In genomic region chr9:109875695-109876601, GRCm38 (mm10) we compare ENCODE assay signal across 9 mouse cellular contexts. TPM values are rescaled to one million over a fixed set of nuclear protein-coding genes. Genes with fewer than 3 reads are reported as not detected.
DNase-seq lines count a peak whose midpoint lies in the region; ATAC-seq and TF ChIP-seq lines count a peak whose summit lies in the region.
"Had no signal": no experiment of that assay in that cellular context is flagged by ENCODE, and none has a peak within 500 bp of the region (broad histone marks: within the 10 kb centered on the region; RNA-seq: fewer than 3 reads in every experiment).

No protein-coding gene starts in this region.

- DNase-seq in cerebellum, adult 11 months = peak; percentile 73
- DNase-seq in cerebellum, adult 11-12 months = no peak
- peak; percentile 72 for DNase-seq in heart, postnatal 4 days
- peak; percentile 21 to 85 for DNase-seq in left cerebral cortex, postnatal 10 days (ENCODE audit: extremely low spot score in 1 of 2, low spot score in 2 of 2)
- DNase-seq in lung, postnatal 36 days = peak; percentile 68
- peak; percentile 64 for DNase-seq in right cerebral cortex, postnatal 14 days

- TF ChIP-seq POLR2A in bone marrow macrophage, adult 2 months (IDR thresholded peaks at IDR 0.05; ENCODE audit: borderline replicate concordance, low read depth, low read length) = no peak

- peak overlapping the region; percentile 68 for H3K4me3 ChIP-seq in bone marrow macrophage, adult 2 months (ENCODE audit: insufficient read depth, low read length)

- no peak for TF ChIP-seq CTCF in bone marrow macrophage, adult 2 months (IDR thresholded peaks at IDR 0.05; ENCODE audit: low read depth, low read length)

- peak; percentile 51 for ATAC-seq in erythroid progenitor cell, adult 5-6 weeks (replicated peaks; ENCODE audit: low FRiP score, poor library complexity, severe bottlenecking)

- H3K27ac ChIP-seq in bone marrow macrophage, adult 2 months (ENCODE audit: insufficient read depth, low read depth, low read length) = peak overlapping the region; percentile 64

- intact Hi-C loops in left cerebral cortex, postnatal 10 days (cut with DNase I) = no loop called here

- H3K4me1 ChIP-seq in bone marrow macrophage, adult 2 months (ENCODE audit: control insufficient read depth, insufficient read depth, low read length) = peaks cover 4% of the 10 kb centered on the region

RNA-seq across cellular contexts. Expression of gene Cdc25a, which starts 0.6 kb away (rescaled TPM):
- polyA plus RNA-seq in bone marrow macrophage, adult 2 months (2012; ENCODE audit: insufficient read depth, insufficient read length, missing spikeins) = 8.0 and 8.9 TPM in 2 replicates
- total RNA-seq in erythroid progenitor cell, adult 5-6 weeks (2015; ENCODE audit: low replicate concordance) = 12.2 and 19.1 TPM in 2 replicates
- 39.5 and 40.3 TPM in 2 replicates for total RNA-seq in erythroid progenitor cell, adult 5-6 weeks (2017; ENCODE audit: low replicate concordance)
- 10 to 100 TPM; 16.3 to 17.2 TPM for total RNA-seq in heart, postnatal 4 days (2021)
- total RNA-seq in left cerebral cortex, postnatal 10 days (2021) = 1 to 10 TPM; 5.6 to 6.6 TPM

RNA-seq across cellular contexts. Expression of gene Camp, which starts 26.5 kb away (rescaled TPM):
- polyA plus RNA-seq in bone marrow macrophage, adult 2 months (2012; ENCODE audit: insufficient read depth, insufficient read length, missing spikeins) = not detected in 2 replicates
- total RNA-seq in erythroid progenitor cell, adult 5-6 weeks (2015; ENCODE audit: low replicate concordance) = 769 and 967 TPM in 2 replicates
- 327 and 371 TPM in 2 replicates for total RNA-seq in erythroid progenitor cell, adult 5-6 weeks (2017; ENCODE audit: low replicate concordance)
- total RNA-seq in heart, postnatal 4 days (2021) = 1 to 10 TPM in 1 of 2 experiments, under 1 TPM in 1; 0.50 to 1.0 TPM
- not detected for total RNA-seq in left cerebral cortex, postnatal 10 days (2021)
- total RNA-seq: layer of hippocampus, adult 8-10 months had no signal

RNA-seq across cellular contexts. Expression of gene Nme6, which starts 43.4 kb away (rescaled TPM):
- 13.9 and 17.6 TPM in 2 replicates for polyA plus RNA-seq in bone marrow macrophage, adult 2 months (2012; ENCODE audit: insufficient read depth, insufficient read length, missing spikeins)
- total RNA-seq in erythroid progenitor cell, adult 5-6 weeks (2015; ENCODE audit: low replicate concordance) = 12.2 and 18.7 TPM in 2 replicates
- total RNA-seq in erythroid progenitor cell, adult 5-6 weeks (2017; ENCODE audit: low replicate concordance) = 9.0 and 10.0 TPM in 2 replicates
- 10 to 100 TPM; 21.6 to 25.2 TPM for total RNA-seq in heart, postnatal 4 days (2021)
- 10 to 100 TPM; 10.5 to 11.9 TPM for total RNA-seq in left cerebral cortex, postnatal 10 days (2021)

RNA-seq across cellular contexts. Expression of gene Map4, which starts 55.3 kb away (rescaled TPM):
- polyA plus RNA-seq in bone marrow macrophage, adult 2 months (2012; ENCODE audit: insufficient read depth, insufficient read length, missing spikeins) = 60.7 and 66.0 TPM in 2 replicates
- 9.4 and 31.0 TPM in 2 replicates for total RNA-seq in erythroid progenitor cell, adult 5-6 weeks (2015; ENCODE audit: low replicate concordance)
- 4.1 and 5.6 TPM in 2 replicates for total RNA-seq in erythroid progenitor cell, adult 5-6 weeks (2017; ENCODE audit: low replicate concordance)
- 100 to 1,000 TPM; 282 to 291 TPM for total RNA-seq in heart, postnatal 4 days (2021)
- 100 to 1,000 TPM; 453 to 481 TPM for total RNA-seq in left cerebral cortex, postnatal 10 days (2021)

Comparison
In these comparisons a context has a peak if more than half of its experiments do, and no peak if none do; other contexts are left out.
1. RNA of gene Camp, which starts 26.5 kb away (total RNA-seq): 327 to 967 TPM in erythroid progenitor cell, adult 5-6 weeks; 0.50 to 1.0 TPM in heart, postnatal 4 days and not detected in left cerebral cortex, postnatal 10 days; every median in the first group is over 100 times any median in the second.